Mouse (Mus musculus): ENCODE measurements around the gene Dhrs1. TPM values are rescaled to one million over a fixed set of nuclear protein-coding genes. Genes with fewer than 3 reads are reported as not detected.

Gene Dhrs1
- total RNA-seq (2021) = 10 to 100 TPM; 83.2 to 98.7 TPM
- long read RNA-seq, transcript Dhrs1-201 (9 exons, 1,477 nt) = major isoform, 35 of 42 reads
- long read RNA-seq, partial matches to known transcripts = 3 of 42 reads
- long read RNA-seq, other reads (novel, unspliced or antisense) = 3 of 42 reads

DNA sequence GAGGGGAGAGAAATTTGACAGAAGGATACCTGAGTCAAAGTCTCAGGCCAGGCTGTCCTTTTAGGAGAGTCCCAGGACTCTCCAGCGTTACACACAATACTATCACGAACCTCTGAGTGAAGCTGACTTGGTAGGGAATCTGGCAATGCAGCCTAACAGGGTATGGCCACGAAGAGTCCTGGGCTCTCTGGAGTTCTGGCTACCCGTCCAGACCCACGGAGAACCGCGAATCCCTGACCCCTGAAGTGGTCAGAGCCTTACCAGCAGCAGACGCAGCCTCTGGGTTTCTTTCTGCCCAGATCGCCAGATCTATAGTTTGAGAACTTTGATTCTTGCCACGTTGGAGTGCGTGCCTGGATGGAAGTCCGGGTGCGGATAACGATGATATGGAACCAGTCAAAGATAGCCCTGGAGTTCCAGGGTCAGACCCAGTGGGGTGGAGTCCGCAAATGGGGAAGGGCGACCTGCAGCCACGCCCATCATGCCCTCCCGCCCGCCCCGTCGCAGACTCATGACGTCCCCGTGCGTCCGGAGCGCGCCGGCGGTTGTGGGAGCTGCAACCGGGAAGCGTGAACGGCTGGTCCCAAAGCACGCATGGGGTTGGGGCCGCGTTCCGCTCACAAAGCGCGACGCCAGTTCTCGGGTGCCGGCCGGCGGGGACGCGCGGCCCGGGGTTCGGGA, at the start of gene Dhrs1, which contains the start of gene Nop9:
TSS of gene Dhrs1 (minus strand) at position 511 of the 681 bp plus-strand sequence.
TSS of gene Nop9 (plus strand) at position 514 of the 681 bp plus-strand sequence.
- DNase-seq (ENCODE audit: low spot score in 2 of 2) = peak; percentile 78 to 86

DNA sequence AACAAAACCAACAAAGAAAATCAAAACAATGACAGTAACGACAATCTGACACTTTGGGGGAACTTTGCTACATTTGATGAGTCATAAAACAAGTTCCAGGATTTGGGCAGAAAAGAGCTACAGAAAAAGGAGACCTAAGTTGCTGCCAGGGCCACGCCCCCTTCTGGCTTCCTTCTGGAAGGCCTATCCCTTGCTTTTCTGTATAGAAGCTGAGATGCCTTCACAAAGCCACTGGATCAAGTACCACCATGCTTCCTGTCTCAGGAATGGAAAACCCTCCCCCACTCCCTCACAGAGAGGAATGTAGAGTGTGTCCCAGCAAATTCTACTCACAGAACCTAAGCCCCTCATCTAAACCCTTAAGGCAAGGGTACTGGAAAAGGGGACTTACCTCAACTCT, 48.5 kb upstream of the Dhrs1 start:
- DNase-seq (ENCODE audit: low spot score in 2 of 2) = peak in 1 of 2 experiments; percentile 0

GRCm38 (mm10) chr14:55793461-55793860, 48.0 kb upstream of the Dhrs1 start:
- no peak for DNase-seq (ENCODE audit: low spot score in 2 of 2)

DNA sequence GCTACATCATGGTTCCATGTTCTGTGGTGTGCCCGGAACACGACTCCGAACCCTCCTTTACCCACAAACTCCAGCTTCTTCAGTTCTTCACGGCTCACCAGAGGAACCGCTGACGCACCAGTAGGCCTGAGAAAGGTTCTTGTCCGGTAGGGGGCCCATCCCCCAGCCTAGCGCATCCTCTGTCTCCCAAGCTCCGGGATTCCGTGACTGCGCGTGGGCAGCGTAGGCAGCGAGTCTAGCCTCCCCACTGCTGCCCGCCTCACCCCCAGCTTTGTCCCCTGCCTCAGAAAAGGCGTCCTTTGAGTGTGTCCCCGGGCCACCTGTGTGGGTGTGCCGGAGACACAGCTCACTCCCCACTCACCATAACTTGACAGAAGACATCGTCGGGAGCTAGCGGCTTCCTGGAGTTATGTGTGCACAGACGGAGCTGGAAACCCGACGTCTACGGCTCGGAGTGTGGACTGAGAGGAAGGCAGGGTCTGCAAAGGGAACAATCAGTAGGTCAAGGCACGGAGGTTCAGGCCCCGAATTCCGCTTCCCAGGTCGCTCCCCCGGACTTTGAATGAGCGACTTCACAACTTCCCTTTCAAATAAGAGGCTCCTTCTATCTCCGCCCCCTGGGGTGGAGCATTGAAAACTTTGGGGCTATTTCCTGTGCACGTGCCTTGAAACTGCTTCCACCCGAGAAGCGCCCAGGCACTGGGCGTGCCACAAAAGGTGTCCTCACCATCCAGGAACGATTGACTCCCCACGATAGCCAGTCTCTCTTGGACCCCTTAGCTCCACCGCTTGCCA, 43.0 kb upstream of the Dhrs1 start, which contains the start of gene Ripk3:
TSS of gene Ripk3 (minus strand) at position 610 of the 795 bp plus-strand sequence.
- peak in 1 of 2 experiments; percentile 0 for DNase-seq (ENCODE audit: low spot score in 2 of 2)

- DNase-seq (ENCODE audit: low spot score in 2 of 2) = peak in 1 of 2 experiments; percentile 0
These were observed 42.2 kb upstream of the Dhrs1 start for GRCm38 (mm10) chr14:55787731-55788130.

GRCm38 (mm10) chr14:55785195-55785594, 39.7 kb upstream of the Dhrs1 start:
- peak in 1 of 2 experiments; percentile 4 for DNase-seq (ENCODE audit: low spot score in 2 of 2)

DNA sequence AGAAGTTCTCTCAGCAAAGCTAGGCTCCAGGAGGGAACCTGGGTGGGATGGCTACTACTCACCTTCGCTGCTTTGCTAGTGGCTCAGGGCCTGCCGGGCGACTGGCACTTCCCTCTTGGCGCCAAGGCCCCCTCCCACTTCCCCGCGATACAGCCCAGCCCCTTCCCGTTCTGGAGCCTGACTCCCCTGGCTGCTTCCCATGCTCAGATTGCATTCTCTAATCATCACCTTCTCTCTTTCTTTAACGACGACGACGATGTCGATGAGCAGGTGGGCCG, 38.4 kb upstream of the Dhrs1 start, which contains the start of gene Adcy4:
TSS of gene Adcy4 (minus strand) at position 138 of the 278 bp plus-strand sequence.
- peak in 1 of 2 experiments; percentile 0 for DNase-seq (ENCODE audit: low spot score in 2 of 2)

DNA sequence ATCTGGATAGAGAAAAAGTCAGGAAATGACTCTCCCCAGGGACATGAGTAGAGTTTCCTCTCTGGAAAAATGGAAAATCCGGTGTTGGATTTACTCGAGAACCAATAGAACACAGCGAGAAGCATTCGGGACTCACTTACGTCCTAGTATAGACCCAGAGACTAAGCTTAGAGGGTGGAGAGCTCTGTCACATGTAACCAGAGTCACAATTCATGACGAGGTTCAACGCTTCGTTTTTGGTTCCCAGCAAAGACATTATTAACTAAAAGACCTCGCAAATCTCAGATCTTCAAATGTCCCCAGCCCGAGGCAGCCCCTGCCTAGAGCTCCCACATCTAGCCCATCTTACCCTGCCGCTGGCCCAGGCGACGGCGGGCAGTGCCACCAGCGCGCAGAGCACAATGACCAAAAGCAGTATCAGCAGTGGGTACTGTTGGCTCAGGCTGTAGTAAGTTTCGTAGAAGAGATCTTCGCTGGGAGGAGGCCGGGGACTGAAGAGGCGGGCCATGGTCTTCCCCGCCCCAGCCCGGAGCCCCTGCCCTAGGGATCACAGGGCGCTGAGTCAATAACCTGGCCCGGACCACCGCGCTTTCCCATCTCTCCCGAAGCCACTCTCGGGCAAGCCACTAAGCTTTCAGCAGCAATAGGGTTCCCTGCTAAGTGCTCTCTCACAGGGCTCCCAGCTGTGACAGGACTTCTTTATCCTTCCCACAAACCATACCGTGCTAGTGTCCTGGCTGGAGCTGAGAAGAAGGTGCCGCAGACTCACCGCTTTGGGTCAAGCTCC, 37.9 kb upstream of the Dhrs1 start:
- DNase-seq (ENCODE audit: low spot score in 2 of 2) = peak in 1 of 2 experiments; percentile 1

DNA sequence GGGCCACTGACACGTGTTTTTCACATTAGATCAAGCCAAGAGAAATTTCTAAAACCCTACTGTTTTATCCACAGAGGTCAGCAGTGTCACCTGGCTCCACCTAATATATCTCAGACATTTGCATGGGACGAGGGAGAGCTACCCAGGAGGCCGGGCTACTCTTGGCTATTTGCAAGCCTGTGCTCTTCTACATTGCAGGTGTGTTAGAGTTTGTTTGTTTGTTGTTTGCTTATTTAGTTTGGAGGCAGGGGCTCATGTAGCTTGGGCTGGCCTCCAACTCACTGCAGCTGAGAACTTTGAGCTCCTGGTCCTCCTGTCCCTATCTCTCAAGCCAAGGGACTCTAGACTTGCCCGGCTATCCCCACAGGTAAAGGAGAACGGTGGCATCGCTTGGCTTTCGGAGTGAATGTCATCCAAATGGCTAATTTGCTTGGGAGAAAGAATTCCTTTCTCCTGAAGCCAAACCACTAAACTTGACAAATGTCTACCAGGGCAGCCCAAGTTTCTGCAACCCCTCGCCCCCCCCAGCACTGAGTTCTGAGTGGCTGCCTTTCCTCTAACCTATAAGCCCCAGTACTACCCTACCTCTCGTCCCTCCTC, 37.0 kb upstream of the Dhrs1 start:
- peak in 1 of 2 experiments; percentile 0 for DNase-seq (ENCODE audit: low spot score in 2 of 2)

- peak; percentile 48 to 75 for DNase-seq (ENCODE audit: low spot score in 2 of 2)
These were observed 35.8 kb upstream of the Dhrs1 start for GRCm38 (mm10) chr14:55781310-55781709.

DNA sequence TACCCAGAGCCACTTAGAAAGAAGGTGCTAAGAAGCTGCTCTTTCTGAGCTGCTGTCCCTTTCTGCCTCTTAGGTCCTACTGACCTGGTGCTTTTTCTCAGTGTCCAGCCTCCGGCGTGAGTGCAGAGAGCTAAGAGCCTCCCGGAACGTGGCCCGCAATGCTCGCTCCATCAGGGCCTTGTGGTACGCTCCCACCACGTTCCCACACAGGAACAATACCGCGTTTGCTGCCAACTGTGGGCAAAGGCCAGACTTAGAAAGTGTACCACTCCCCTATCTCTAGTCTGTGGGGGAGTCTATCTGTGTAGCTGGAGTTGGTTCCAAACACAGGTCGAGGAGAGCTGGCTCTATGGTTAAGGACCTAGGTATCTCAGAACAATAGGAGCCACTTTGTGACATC, 35.2 kb upstream of the Dhrs1 start:
- DNase-seq (ENCODE audit: low spot score in 2 of 2) = no peak

- DNase-seq (ENCODE audit: low spot score in 2 of 2) = no peak
These were observed 34.2 kb upstream of the Dhrs1 start for GRCm38 (mm10) chr14:55779656-55780055.

GRCm38 (mm10) chr14:55778686-55779085, 33.2 kb upstream of the Dhrs1 start:
- no peak for DNase-seq (ENCODE audit: low spot score in 2 of 2)

- DNase-seq (ENCODE audit: low spot score in 2 of 2) = no peak
These were observed 32.3 kb upstream of the Dhrs1 start for GRCm38 (mm10) chr14:55777806-55778205.

DNA sequence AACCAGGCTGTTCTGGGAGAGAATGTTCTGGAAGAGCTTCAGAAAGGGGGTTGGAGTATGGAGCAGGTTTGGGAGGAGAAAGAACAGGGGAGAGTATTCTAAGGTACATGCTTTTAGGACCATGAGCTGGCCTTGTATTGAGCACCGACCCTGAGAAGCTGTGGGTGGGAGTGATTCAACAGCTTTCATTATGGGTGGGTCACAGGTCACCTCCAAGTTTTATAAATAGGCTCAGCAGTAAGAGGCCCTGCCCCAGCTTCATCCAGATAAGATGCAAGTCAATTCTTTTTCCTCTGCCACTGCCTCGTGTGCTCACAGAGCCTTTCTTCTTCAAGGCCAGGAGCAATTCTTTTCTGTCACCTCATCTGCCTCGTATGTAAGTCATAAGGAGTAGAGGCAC, 31.7 kb upstream of the Dhrs1 start:
- no peak for DNase-seq (ENCODE audit: low spot score in 2 of 2)

- no peak for DNase-seq (ENCODE audit: low spot score in 2 of 2)
These were observed 31.2 kb upstream of the Dhrs1 start for GRCm38 (mm10) chr14:55776711-55777110.

GRCm38 (mm10) chr14:55769087-55769703, 23.7 kb upstream of the Dhrs1 start:
- DNase-seq (ENCODE audit: low spot score in 2 of 2) = no peak

- no peak for DNase-seq (ENCODE audit: low spot score in 2 of 2)
These were observed 23.1 kb upstream of the Dhrs1 start for GRCm38 (mm10) chr14:55768555-55768954.

- DNase-seq (ENCODE audit: low spot score in 2 of 2) = peak in 1 of 2 experiments; percentile 35
These were observed 22.3 kb upstream of the Dhrs1 start for GRCm38 (mm10) chr14:55767519-55768414.
